Mouse (Mus musculus) stomach, postnatal 0 days (tissue): ENCODE measurements around the gene Ttll2.
"Not testable (repeated sequence)": the region's sequence is repeated elsewhere in the genome, so short reads cannot be mapped to it uniquely, and the experiment has no call there.

Source experiments
- CTCF ChIP-seq: IDR thresholded peaks from 2 replicates; pipeline ENCODE4 v1.5.1; 2016; ENCODE audit warnings: antibody characterized with exemption, low read depth, mild to moderate bottlenecking, moderate library complexity
- EP300 ChIP-seq: optimal IDR thresholded peaks from 2 replicates; pipeline ENCODE3; 2016; ENCODE audit warnings: antibody characterized with exemption

- not testable (repeated sequence) for TF ChIP-seq CTCF, EP300
Measured at GRCm38 (mm10) chr17:7388958-7389356, 36.5 kb upstream of the Ttll2 start.
